8 mouse cellular contexts compared by ENCODE assay signal in the genomic region with DNA sequence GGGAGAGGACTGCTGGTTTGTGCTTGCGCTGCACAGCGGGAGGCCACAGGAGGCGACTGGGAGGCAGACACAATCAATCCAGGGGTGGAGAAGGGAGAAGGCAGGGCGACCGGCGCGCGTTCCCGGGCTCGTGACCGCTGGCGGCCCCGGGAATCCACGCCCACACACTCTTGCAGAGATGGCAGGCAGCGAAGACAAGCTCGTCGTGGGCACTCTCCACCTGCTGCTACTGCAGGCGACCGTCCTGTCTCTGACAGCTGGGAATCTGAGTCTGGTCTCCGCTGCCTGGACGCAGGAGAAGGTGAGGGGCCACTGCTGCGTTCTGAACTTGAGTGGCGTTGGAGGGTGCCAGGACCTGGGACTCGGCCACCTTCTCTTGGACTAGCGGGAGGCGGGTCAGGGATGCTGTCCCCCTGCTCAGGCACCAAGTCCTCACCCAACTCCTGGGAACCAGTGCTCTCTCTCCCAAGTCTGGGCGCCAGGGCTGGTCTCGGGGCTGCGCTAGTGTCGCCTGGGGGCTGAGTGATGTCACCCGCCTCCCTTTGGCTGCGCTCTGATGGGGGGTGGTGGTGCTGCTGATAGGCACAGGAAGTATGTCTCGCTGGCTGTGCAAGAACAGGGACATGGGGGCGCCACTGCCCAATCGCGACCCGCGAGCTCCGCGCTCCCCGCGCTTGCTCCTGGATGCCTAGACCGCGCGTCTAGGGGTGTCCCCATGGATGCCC. TPM values are rescaled to one million over a fixed set of nuclear protein-coding genes. Genes with fewer than 3 reads are reported as not detected.
A peak's percentile ranks its signal among the peaks of the same experiment; 100 is the strongest.
DNase-seq lines count a peak whose midpoint lies in the region; ATAC-seq lines count a peak whose summit lies in the region.

No protein-coding gene starts in this region.

- peak overlapping the region; percentile 55 for H3K4me3 ChIP-seq in intestine, embryonic 15.5 days (replicated peaks)

- H3K4me1 ChIP-seq in intestine, embryonic 15.5 days (replicated peaks): peaks cover 6% of the 10 kb centered on the region; the same call in 1 of the 2 replicates

- peak overlapping the region; percentile 49 for H3K9ac ChIP-seq in intestine, embryonic 15.5 days

- intact Hi-C loops in gastrocnemius, postnatal 36 days (cut with DNase I): no loop called here
- intact Hi-C loops in left cerebral cortex, postnatal 36 days (cut with DNase I): no loop called here

- H3K27ac ChIP-seq in intestine, embryonic 15.5 days: no peak overlapping the region

- WGBS in intestine, embryonic 15.5 days: under 1% methylated on average over 45 of the region's 45 CpGs

- peak; percentile 91 for ATAC-seq in intestine, embryonic 15.5 days
- no peak for ATAC-seq in erythroid progenitor cell, adult 5-6 weeks (replicated peaks; ENCODE audit: low FRiP score, poor library complexity, severe bottlenecking)

- peak; percentile 44 to 55 for DNase-seq in adrenal gland, adult 18-20 months (ENCODE audit: low spot score in 2 of 2)
- peak; percentile 73 for DNase-seq in embryo, embryonic 10 days (ENCODE audit: low spot score)
- DNase-seq in gastrocnemius, postnatal 36 days: peak; percentile 37 to 53
- DNase-seq in left cerebral cortex, postnatal 36 days (ENCODE audit: low spot score in 2 of 2): peak; percentile 52 to 60
- peak; percentile 63 for DNase-seq in mesoderm, embryonic 11.5 days (ENCODE audit: low read depth, low spot score)
- DNase-seq in right cerebral cortex, postnatal 25 days: peak; percentile 51

- H3K9me3 ChIP-seq in intestine, embryonic 15.5 days: no peaks in the 10 kb centered on the region

- no peaks in the 10 kb centered on the region; the same call in 1 of the 2 replicates for H3K27me3 ChIP-seq in intestine, embryonic 15.5 days (replicated peaks)

- no peaks in the 10 kb centered on the region for H3K36me3 ChIP-seq in intestine, embryonic 15.5 days

- peak overlapping the region; percentile 100 for H3K4me2 ChIP-seq in intestine, embryonic 15.5 days (replicated peaks)

RNA-seq across cellular contexts. Expression of a gene that starts 0.5 kb away (rescaled TPM):
- 1 to 10 TPM; 7.3 to 8.1 TPM for total RNA-seq in adrenal gland, adult 18-20 months (2021)
- total RNA-seq in gastrocnemius, postnatal 36 days (2021): 1 to 10 TPM; 2.1 to 2.8 TPM
- polyA plus RNA-seq in intestine, embryonic 15.5 days (2015; fragmentation: Nextera tagmentation; extraction: Ambion mirVana): 10.6 and 12.4 TPM in 2 replicates
- total RNA-seq in left cerebral cortex, postnatal 36 days (2021): 10 to 100 TPM in 1 of 2 experiments, 1 to 10 TPM in 1; 8.4 to 10.2 TPM
- total RNA-seq in erythroid progenitor cell, adult 5-6 weeks (2015; ENCODE audit: low replicate concordance): 1.8 TPM in 1 of 2 replicates, not detected in the other
- total RNA-seq in erythroid progenitor cell, adult 5-6 weeks (2017; ENCODE audit: low replicate concordance): 0.77 TPM in 1 of 2 replicates, not detected in the other

RNA-seq across cellular contexts. Expression of a gene that starts 31.6 kb away (rescaled TPM):
- 10 to 100 TPM; 18.5 to 21.8 TPM for total RNA-seq in adrenal gland, adult 18-20 months (2021)
- 1 to 10 TPM; 7.2 to 8.7 TPM for total RNA-seq in gastrocnemius, postnatal 36 days (2021)
- polyA plus RNA-seq in intestine, embryonic 15.5 days (2015; fragmentation: Nextera tagmentation; extraction: Ambion mirVana): 26.2 and 30.9 TPM in 2 replicates
- 10 to 100 TPM; 10.1 to 10.2 TPM for total RNA-seq in left cerebral cortex, postnatal 36 days (2021)
- total RNA-seq in erythroid progenitor cell, adult 5-6 weeks (2015; ENCODE audit: low replicate concordance): 9.6 and 9.7 TPM in 2 replicates
- total RNA-seq in erythroid progenitor cell, adult 5-6 weeks (2017; ENCODE audit: low replicate concordance): 6.7 and 7.8 TPM in 2 replicates
